Mouse (Mus musculus): ENCODE results near the gene Igfbp5. TPM values are rescaled to one million over a fixed set of nuclear protein-coding genes. Genes with fewer than 3 reads are reported as not detected.

Igfbp5 gene
- total RNA-seq (2022) = 100 to 1,000 TPM in 3 of 4 experiments, 10 to 100 TPM in 1; 89.6 to 129 (median 119) TPM

DNA sequence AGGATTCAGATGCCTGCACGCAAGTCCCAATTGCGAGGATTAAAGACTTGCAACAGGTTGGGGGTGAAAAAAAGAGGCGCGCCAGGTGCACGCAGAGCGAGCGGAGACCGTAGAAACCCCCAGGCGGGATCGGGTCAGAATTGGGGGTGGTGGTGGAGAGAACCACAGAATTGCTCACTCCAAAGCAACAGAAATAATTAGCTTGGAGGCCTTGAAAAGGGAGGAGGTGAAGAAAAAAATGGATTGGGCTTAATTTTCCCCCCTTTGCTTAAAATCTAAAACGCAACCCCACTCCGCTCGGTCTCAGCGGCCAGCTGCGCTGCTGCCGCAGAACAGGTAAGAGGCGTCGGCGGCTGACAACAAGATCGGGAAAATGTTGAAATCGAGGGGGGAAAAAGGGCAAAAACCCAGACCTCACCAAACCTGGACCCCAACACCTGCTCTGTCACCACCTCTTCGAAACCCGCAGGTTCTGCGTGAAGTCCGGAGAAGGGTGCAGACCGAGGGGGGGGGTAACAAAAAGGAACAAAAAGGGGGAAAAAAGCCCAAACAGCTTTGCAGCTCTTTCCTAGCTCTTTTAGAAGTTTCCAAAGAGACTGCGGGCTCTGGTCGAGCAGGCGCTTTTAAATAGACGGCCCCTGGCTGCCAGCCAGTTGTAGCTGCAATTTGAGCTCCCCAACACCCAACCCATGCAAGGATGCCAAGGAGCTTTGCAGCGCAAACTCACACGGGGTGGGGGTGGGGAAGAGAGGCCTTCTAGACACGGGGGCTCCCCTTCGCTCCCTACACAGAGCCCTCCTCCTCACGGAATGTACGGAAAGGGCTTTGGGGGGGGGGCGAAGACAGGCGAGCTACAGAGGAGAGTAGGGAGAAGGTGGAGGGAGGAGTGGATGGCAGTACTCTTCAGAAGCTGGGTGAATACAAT, at the start of gene Igfbp5:
TSS of gene Igfbp5 (minus strand) at position 598 of the 925 bp plus-strand sequence.
- DNase-seq (ENCODE audit: low spot score) = peak; percentile 59

DNA sequence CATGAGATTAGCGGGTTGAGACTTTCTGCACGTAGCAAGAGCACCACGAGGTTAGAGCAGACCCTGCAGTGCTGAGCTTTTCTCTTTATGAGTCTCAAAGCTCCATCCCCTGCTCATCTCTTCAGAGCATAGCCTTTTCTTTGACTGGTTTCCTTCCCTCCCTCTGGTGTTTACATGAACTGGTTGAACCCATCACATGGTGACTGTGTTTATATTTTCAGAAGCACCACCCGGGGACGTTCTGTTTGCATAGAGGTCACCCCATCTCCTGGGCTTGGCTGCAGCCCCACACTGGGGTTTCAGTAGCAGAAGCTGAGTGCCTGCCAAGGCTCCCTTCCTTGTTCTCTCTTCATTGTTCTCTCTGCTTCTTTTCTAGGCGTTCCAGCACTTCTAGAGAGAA, 40.1 kb upstream of the Igfbp5 start:
- DNase-seq (ENCODE audit: low spot score) = peak; percentile 60

DNA sequence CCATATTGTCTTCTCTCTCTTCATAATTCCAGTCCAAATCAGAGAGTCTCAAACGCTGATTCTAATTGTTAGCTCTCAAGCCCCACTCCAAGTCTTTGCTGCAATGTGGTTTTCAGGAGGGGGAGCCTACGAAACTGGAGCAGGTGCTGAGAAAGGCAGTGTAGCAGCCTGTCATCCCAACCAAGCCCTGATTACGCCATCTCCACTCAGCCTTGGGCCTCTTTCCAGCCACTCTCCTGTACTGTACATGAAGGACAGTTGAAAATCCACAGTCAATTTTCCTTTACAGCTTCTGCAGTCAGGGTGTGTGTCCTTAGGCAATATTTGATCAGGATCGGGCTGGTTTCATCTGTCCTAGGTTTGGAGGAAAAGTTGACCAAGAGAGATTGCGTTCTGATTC, 38.4 kb upstream of the Igfbp5 start:
- no peak for DNase-seq (ENCODE audit: low spot score)

DNA sequence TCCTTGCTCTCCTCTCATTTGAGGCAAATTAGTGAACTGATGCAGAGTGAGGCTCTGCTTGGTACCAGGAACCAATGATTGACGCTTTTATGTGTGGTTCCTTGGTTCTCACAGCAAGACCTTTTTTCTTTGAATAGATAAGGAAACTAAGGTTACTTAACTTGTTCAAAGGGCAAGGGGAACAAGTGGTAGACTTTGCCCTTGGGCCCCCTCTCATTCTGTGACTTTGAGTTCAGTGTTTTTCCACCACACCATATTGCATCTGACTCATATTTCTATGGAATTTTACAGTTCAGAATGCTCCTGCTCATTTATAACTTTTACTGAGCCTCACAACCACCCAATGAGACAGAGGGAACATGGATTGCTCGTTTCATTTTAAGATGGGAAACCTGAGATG, 21.1 kb upstream of the Igfbp5 start:
- no peak for DNase-seq (ENCODE audit: low spot score)

DNA sequence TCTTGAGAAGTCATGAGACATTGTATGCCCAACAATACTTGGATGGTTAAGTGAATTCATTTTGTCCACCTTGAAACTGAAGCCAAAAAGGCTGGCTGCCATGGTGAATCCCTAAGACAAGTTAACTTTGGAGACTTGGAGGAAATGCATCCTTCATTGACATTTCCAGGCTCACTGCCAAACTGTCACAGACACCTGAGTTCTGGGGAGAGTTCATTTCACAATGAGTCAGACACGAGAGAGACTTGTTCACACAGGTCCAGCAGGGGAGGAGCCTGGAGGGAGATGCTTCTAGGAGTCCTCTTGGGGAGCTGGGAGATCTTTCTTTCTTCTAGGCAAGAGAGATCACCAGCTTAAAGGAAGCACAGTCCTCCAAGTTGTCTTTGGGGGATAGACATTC, 13.2 kb upstream of the Igfbp5 start:
- no peak for DNase-seq (ENCODE audit: low spot score)

DNA sequence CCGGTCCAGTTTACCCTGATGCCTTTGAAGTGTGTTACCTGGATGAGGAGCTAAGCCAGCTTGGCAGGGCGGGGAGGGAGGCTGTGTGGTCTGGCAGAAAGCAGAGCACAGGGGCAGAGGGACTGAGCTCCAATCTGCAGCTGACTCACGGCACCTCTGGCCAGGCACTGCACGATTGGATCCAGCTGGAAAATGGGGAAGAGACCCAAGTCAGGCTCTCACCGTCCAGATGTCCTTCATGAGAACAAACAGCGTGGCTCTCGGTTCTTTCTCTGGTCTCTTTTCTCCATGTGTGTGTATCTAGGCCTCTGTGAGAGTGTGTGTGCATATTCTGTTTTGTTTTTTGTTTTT, 11.1 kb upstream of the Igfbp5 start:
- peak; percentile 52 for DNase-seq (ENCODE audit: low spot score)

DNA sequence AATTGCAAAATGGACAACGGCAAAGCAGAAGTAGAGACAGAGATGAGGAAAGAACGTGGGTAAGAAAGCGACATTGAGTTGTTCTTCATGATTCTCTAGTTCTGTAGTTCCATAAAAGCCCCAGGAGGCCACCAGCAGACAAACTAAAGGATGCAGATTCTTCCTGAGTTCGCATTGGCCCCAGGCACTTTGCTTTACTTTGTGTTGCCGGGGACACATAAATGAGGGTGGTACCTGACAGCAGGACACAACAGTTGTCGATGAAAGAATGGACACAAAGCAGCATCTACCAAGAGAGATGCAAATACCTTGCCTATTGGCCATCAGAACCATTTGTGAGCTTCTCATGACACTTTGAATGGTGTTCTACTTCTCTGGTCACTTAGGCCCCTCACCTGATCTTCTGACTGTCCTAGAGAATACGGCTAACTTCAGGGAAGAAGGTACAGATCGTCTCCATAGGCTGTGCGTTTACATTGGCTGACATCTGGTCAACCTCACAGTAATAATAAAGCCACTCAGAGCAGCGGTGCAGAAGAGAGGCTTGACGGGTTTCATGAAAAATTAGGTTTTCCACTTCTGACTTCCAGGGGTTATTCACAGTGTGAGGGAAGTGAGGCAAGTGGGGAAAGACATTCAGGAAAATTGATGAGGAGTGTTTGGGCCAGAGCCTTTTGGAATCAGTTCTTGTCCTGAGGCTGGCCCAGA, 10.6 kb upstream of the Igfbp5 start:
- no peak for DNase-seq (ENCODE audit: low spot score)

DNA sequence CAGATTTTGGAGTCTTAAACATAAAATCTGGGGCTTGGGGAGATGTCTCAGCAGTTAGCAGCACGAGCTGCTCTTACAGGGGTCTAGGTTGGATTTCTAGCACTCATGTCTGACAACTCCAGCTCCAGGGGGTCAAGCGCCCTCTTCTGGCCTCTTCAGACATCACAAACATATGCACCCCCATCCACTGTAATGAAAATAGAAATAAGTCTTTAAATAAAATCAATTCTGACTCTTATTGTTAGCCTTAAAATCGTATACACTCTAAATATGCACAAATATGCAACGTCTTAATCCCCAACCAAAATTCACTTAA, 4.6 kb upstream of the Igfbp5 start:
- DNase-seq (ENCODE audit: low spot score) = no peak

DNA sequence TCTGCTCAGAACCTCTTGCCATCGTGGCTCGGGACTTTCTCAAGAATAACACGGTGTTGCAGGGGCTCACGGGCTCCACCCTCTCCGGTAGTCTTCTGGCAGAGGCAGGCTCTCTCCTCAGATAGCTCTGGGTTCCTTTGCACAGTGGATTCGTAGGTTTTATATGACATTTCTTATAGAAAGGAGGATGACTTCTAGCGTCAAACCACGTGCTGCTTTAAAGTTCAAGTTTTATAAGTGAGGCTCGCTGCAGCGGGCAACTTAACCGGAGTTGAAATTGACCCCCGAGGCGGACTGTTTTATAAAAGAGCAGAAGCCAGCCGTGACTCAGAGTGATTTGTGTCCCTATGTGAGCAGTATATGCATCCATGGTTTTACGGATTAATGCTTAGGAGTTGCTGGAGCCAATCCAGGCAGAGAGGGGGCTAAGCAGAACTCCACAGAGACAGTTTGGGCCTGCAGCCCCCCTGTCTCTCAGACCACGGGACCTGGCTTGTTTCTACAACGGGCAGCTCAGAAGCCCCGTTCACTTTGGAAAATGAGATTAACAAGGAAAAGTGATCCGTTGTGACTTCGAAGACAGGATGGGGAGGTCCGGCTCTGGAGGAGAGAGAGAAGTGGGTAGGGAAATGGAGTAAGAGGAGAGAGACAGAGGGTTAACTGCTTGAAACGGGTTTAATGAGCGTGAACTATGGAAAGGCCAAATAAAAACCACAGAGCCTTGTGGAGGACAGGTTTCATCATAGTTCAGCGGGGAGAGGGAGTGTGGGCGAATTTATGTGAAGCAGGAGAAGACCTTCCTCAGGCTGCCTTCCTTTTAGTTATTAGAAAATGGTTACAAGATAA, 4.0 kb upstream of the Igfbp5 start:
- no peak for DNase-seq (ENCODE audit: low spot score)

DNA sequence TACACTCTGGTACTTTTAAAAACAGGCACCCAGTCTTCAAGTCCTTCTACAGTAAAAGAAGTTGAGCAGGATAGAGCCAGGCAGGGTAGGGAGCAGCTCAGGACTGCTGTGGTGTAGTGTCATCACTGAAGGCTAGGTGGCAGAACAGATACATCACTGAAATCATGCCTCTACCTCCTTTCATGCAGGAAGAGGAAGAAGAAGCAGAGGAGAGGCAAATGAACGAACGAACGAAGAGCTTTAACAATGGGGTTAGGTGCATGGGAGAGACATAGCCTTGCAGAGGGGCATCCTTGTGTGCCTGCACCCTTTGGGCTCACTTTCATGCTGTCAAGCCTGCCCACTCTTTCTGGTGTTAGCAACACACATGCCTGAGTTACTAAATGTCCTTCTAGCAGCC, 3.2 kb upstream of the Igfbp5 start:
- DNase-seq (ENCODE audit: low spot score) = peak; percentile 51

DNA sequence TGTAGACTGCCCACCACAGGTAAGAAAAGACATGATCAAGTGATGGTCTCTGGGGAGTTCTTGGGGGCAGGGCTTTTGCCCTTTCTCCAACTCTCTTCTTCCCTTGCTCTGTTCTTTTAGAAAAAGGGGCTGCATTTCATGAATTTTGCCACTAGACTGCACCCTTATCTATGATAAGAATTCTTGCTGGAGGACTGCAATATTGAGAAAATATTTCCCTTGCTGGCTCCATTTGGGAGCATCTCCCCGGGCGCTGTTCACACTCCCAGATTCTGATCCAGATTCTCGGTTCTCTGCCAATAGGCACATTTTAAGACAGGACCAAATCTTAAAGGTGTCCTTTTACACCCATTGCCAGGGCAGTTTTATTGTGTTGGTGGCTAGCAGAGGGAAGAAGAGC, 1.4 kb upstream of the Igfbp5 start:
- DNase-seq (ENCODE audit: low spot score) = no peak

DNA sequence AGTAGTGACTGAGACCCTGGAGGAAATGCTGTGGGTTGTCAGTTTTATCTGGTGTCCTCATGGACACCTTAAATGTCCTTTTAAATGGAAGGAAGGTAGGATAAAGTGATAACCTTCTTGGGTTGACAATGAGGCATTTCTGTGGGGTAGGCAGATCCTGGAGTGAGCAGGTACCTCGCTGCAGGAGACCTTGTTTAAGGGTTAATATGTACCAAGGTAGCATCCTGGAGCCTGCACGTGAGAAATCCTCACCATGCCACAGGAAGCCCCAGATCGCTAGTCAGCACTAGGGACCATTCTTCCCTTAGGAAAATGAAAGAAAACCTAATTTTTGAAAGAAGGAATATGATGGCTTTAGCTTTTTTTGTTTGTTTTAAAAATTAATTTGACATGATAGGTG, 1.0 kb upstream of the Igfbp5 start:
- no peak for DNase-seq (ENCODE audit: low spot score)

DNA sequence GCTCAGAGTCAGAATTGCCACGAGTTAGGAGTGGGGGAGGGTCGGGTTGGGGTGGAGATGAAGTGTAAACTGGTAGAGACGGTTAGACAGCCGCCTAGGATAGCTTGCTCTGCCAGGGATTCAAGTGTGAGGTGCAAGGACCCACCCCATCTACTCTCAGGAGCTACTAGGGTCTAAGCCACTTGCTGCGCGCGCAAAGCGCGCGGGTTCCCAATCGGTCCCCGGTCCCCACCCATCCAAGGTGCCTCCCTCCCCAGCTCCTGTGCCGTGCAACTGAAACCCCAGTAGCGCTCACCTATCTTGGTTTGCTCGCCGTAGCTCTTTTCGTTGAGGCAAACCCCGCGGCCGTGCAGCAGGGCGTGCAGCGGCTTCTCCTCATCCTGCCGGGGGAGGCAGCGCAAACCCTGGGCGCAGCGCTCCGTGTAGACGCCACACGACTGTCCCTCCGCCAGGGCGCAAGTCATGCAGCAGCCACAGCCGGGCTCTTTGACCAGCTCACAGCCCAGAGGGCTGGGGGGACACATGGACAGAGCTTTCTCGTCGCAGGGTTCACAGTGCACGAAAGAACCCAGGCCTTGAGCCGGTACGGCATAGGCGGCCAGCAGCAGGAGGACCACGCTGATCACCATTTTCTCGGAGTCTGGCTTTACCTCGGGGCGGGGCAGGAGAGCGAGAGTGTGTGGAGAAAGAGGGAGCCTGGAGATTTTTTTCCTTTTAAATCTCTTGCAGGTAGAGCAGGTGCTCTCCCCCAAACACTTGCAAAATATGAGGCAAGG, 985 bp downstream of the Igfbp5 start:
- DNase-seq (ENCODE audit: low spot score) = no peak

DNA sequence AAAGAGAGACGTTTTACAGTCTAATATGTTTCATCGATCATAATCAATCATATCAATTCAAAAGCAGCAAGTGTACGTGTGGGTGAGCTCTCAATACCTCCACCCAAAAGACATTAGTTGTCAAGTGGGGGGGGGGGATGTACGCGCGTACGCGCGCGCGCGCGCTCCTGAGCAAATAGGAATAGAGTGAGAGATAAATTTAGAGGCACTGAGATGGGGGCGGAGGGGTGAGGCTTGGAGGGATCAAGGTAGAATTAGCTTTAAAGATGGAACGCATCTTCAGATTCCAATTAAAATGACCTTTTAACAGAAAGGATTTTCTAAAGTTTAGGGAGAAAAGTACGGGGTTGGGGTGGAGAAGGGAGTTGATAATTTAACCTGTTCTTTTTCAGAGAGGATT, 1.6 kb downstream of the Igfbp5 start:
- no peak for DNase-seq (ENCODE audit: low spot score)

DNA sequence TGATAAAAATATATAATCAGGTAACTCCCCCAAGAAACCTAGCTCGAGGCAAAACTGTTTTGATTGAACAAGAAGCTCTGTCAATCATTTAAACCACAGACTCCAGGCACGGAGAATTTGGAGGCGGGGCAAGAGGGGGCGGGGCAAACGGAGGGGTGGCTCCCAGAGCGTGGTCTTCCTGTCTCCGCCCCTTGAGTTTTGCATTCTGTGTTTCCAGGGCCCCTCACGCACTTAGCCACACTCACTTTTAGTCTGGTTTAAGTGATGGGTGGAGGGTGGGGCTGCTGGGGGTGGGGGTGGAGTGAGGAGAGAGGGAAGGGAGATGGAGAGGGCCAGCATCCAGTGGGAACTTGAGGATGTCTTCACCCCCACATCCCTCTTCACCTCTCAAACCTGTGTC, 2.2 kb downstream of the Igfbp5 start:
- DNase-seq (ENCODE audit: low spot score) = peak; percentile 49

DNA sequence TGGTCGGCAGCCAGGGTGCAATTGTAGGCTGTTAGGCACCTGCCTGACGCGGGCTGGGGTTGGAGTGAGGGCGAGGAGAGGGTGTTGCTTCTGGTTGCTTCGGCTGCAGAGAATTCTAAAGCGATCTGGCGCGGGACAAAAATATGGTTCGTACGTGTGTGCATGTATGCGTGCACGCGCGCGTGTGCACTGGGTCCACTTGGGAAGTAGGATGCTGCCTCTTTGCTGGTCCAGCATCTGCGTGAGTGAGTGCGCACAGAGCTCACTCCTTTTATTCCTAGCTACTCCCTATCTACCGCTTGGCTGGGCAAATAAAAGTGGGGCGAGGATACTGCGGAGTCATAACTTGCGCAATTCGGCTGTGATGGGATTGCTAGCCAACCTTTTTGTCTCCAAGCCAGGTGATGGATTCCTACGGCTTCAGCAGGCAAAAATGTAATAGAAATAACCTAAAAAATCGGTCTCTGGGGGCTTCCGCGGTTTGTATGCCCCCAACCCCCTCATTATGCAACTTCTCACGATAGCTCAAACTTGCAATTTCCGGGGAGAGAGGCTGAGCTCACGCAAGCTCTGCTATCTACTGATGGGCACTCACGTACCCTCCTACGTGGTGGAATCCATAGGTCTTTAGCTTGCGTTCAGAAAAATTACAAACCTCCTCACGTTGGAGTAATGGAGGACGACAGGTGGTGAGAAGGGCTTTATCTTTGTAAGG, 2.8 kb downstream of the Igfbp5 start:
- no peak for DNase-seq (ENCODE audit: low spot score)

DNA sequence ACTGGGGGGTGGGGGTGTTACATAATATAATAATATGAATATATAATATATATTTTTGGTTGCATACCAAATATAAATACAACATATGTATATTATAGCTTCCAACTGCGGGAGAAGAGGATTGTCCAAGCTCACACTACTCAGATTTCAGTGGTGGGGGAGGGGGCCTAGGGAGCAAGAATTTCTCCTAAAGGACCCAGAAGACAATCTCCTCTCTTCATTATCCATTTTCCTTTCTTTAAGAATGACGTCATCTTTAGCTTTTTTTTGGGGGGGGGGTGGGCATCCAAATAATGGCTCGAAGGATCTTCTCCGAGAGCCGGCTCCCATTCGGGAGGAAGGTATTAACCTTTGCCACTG, 3.4 kb downstream of the Igfbp5 start:
- DNase-seq (ENCODE audit: low spot score) = no peak

DNA sequence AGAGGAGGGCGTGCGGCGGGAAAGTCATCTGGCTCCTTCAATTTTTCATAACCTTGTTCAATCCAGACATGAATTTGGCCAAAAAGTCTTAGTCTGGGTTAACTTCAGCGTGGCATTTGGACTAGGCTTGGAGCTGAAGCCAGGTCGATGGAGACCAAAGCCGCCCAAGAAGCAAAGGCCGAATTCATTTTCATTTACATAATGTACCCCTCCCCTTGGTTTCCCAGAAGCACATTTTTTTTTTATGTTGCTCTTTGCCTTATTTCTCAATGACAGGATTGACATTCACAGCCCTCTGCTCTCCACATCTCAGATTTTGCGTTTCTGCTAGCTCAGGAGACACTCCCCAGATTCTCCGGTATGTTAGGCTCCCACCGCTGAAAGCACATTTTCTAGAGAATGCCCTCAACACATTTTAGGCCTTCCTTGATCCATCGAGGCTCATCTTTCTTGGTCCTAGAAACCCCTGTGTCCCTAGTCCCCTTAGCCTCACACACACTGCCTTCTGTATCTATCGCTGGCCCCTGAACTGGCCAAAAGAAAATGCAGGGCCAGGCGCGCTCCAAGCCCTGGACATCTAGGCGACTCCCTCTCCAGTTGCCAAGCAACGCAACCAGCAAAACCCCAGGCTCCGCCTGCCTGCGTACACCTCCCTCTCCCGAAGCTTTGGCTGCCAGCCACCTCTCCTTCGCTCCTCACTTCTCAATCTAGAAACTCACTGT, 3.9 kb downstream of the Igfbp5 start:
- peak; percentile 85 for DNase-seq (ENCODE audit: low spot score)

DNA sequence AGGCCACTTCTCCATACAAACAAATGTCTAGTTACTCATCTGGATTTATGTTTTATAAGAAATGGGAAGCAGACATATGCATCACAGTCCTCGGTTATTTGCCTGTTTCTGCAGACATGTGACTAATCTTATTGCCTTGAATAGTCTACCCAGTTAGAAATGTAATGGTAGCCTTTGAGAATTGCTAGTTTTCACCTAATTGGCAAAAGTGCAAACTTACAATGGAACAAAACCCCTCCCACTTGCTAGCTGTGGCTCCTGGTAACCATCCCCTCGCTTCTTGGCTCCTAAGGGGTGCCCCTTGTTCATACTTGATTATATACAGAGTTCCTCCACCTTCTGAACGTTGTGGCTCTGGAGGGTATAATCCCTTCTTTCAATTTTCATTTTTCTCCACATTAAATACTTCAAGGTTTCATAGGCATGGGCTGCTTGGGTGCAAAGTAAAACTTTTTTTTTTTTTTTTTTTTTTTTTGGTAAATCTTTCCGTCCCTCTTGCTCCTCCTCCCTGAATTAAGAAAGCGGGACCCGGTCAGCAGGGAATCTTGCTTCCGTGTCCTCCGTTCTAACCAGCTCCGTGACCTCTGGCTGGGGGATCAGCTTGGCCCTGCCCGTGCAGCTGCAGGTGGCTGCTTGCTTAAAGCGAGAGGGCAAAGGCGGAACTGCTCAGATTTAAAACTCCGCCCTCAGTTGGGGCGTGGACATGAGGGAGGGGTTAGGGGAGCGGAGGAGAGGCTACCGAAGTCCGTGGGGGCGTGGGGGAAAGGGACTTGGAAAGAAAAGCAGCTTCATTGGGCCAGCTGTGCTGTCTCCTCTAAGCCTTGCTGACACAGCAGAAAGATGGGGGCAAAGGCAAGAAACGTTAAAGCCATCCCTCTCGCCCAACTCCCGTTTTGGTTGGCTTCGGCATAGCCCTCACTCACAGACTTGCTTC, 4.7 kb downstream of the Igfbp5 start:
- peak; percentile 59 for DNase-seq (ENCODE audit: low spot score)

All from heart, adult 8-10 months (tissue).